Mouse (Mus musculus) liver, embryonic 14.5 days (tissue): ENCODE results near the gene Etv2. TPM values are rescaled to one million over a fixed set of nuclear protein-coding genes. Genes with fewer than 3 reads are reported as not detected.

Experiments
- ATAC-seq: fragments of 200-750 bp; cut with Nextera tagmentation; 2 replicates; pipeline ENCODE4 v1.8.0; 2017; ENCODE audit warnings: moderate number of reproducible peaks, mild to moderate bottlenecking, moderate library complexity; ENCODE audit not compliant: insufficient read depth
- DNase-seq, 3 experiments: peaks; one replicate each; pipeline ENCODE4 v3.0.0-alpha.2; 2012 to 2013; ENCODE audit warnings: low read depth in 3 of 3, low spot score in 3 of 3
- H3K27ac ChIP-seq: fragments of 300-500 bp; sonication (generic); 2 replicates; pipeline ENCODE4 v1.5.1; 2014; ENCODE audit warnings: moderate library complexity, mild to moderate bottlenecking, control low read depth, inconsistent platforms
- H3K27me3 ChIP-seq: fragments of 300-500 bp; sonication (generic); 2 replicates; pipeline ENCODE4 v1.6.1; 2014; ENCODE audit warnings: mild to moderate bottlenecking, low read length, moderate library complexity; ENCODE audit not compliant: control insufficient read depth, insufficient read depth
- H3K36me3 ChIP-seq: fragments of 300-500 bp; sonication (generic); replicated peaks from 2 replicates; pipeline ENCODE4 v1.6.1; 2014; ENCODE audit warnings: low read depth; ENCODE audit not compliant: control insufficient read depth, insufficient read depth
- H3K4me1 ChIP-seq, 2 experiments: fragments of 200-500 bp in 1 of 2; fragments of 300-500 bp in 1 of 2; sonication (generic) in 1 of 2; replicated peaks; 2 replicates each; pipeline ENCODE4 v1.6.1; 2012 to 2014; ENCODE audit warnings: antibody characterized with exemption in 1 of 2, inconsistent platforms in 1 of 2, low read length in 1 of 2; ENCODE audit not compliant: control insufficient read depth in 2 of 2, insufficient read depth in 2 of 2
- H3K4me2 ChIP-seq: fragments of 300-500 bp; sonication (generic); 2 replicates; pipeline ENCODE4 v1.6.1; 2014; ENCODE audit warnings: low read depth, mild to moderate bottlenecking, control low read depth, moderate library complexity
- H3K4me3 ChIP-seq, 2 experiments: fragments of 200-500 bp in 1 of 2; fragments of 300-500 bp in 1 of 2; sonication (generic) in 1 of 2; 2 replicates each; pipeline ENCODE4 v1.5.1; 2012 to 2014; ENCODE audit warnings: low read depth in 2 of 2, low read length in 2 of 2, mild to moderate bottlenecking in 2 of 2, control low read depth in 1 of 2, inconsistent platforms in 1 of 2, moderate library complexity in 1 of 2; ENCODE audit not compliant: insufficient read depth in 1 of 2
- H3K9ac ChIP-seq: fragments of 300-500 bp; sonication (generic); replicated peaks from 2 replicates; pipeline ENCODE4 v1.6.1; 2014; ENCODE audit warnings: mild to moderate bottlenecking, control low read depth, moderate library complexity
- H3K9me3 ChIP-seq: fragments of 300-500 bp; sonication (generic); 2 replicates; pipeline ENCODE4 v1.6.1; 2016; ENCODE audit warnings: low read length, mixed read lengths; ENCODE audit not compliant: control insufficient read depth
- CTCF ChIP-seq: IDR thresholded peaks from 2 replicates; pipeline ENCODE4 v1.5.1; 2016; ENCODE audit warnings: antibody characterized with exemption, low read depth, control low read depth
- EP300 ChIP-seq: IDR thresholded peaks from 2 replicates; pipeline ENCODE4 v1.6.1; 2016; ENCODE audit warnings: antibody characterized with exemption, low read depth
- WGBS: fragments of 180-500 bp; shearing (Covaris S2); extraction: QIAGEN DNeasy Blood & Tissue Kit; methylation state at CpG from one replicate; pipeline ENCODE4 v1.1.7; 2014; ENCODE audit not compliant: insufficient replicate concordance; 5-methylcytosine and 5-hydroxymethylcytosine counted together
- polyA plus RNA-seq, 2 experiments: library from polyadenylated mRNA; depleted of rRNA in 1 of 2; stranded (reverse) in 1 of 2; unstranded in 1 of 2; fragments of >200 nt; fragmentation: Nextera tagmentation in 1 of 2; extraction: Ambion mirVana in 1 of 2; gene quantifications; 2 replicates each; pipeline versions ENCODE4 v1.2.1 to v1.2.3; 2012 to 2014

Etv2 gene
- polyA plus RNA-seq, 2 experiments = not detected

- Histone ChIP-seq H3K27me3 (no peaks in the 10 kb centered on the region), H3K27ac (no peak overlapping the region), H3K4me2 (no peak overlapping the region), H3K9me3 (no peaks in the 10 kb centered on the region), H3K9ac (no peak overlapping the region; the same call in 1 of the 2 replicates), H3K36me3 (no peaks in the 10 kb centered on the region), H3K4me3 (no peak overlapping the region), H3K4me1 (peaks cover 10 to 19% of the 10 kb centered on the region in 2 experiments; a peak in 3 of 4 replicates)
- ATAC-seq (no peak), DNase-seq (no peak)
- TF ChIP-seq CTCF (no peak), EP300 (no peak)
- 48% methylated on average over 10 of the region's 10 CpGs for WGBS
Observed at GRCm38 (mm10) chr7:30593579-30594509, 41.8 kb downstream of the Etv2 start.

- DNase-seq (no peak), ATAC-seq (no peak)
- Histone ChIP-seq H3K27me3 (no peaks in the 10 kb centered on the region), H3K36me3 (no peaks in the 10 kb centered on the region), H3K4me2 (no peak overlapping the region), H3K9me3 (no peaks in the 10 kb centered on the region), H3K4me3 (no peak overlapping the region), H3K9ac (no peak overlapping the region), H3K27ac (no peak overlapping the region), H3K4me1 (peaks cover 10 to 19% of the 10 kb centered on the region in 2 experiments; a peak in 3 of 4 replicates)
- TF ChIP-seq CTCF = no peak
- TF ChIP-seq EP300 = no peak
- 40% methylated on average over 5 of the region's 5 CpGs for WGBS
Observed at GRCm38 (mm10) chr7:30592772-30593423, 42.8 kb downstream of the Etv2 start.

- Histone ChIP-seq H3K4me1 (peaks cover 10 to 25% of the 10 kb centered on the region in 2 experiments), H3K9me3 (no peaks in the 10 kb centered on the region), H3K27ac (no peak overlapping the region), H3K9ac (no peak overlapping the region), H3K4me3 (no peak overlapping the region), H3K4me2 (no peak overlapping the region), H3K36me3 (peaks cover 1% of the 10 kb centered on the region), H3K27me3 (no peaks in the 10 kb centered on the region)
- DNase-seq (no peak), ATAC-seq (no peak)
- no peak for TF ChIP-seq CTCF
- no peak for TF ChIP-seq EP300
- WGBS = 56% methylated on average over 4 of the region's 4 CpGs
Observed at GRCm38 (mm10) chr7:30591605-30591951, 44.1 kb downstream of the Etv2 start.

GRCm38 (mm10) chr7:30590927-30591604 is 44.6 kb downstream of the Etv2 start:
- no peaks in the 10 kb centered on the region for H3K9me3 ChIP-seq
- no peak overlapping the region for H3K9ac ChIP-seq
- no peak overlapping the region for H3K27ac ChIP-seq
- no peak overlapping the region for H3K4me2 ChIP-seq
- no peaks in the 10 kb centered on the region for H3K27me3 ChIP-seq
- no peak for DNase-seq
- WGBS = 76% methylated on average over 9 of the region's 9 CpGs
- no peak overlapping the region for H3K4me3 ChIP-seq
- ATAC-seq = no peak
- H3K4me1 ChIP-seq = peaks cover 10 to 25% of the 10 kb centered on the region in 2 experiments
- peaks cover 6% of the 10 kb centered on the region for H3K36me3 ChIP-seq
- TF ChIP-seq EP300 = no peak
- no peak for TF ChIP-seq CTCF
